Comparison of ENCODE assay signal across 20 mouse cellular contexts in genomic region chr19:11414084-11414483, GRCm38 (mm10). TPM values are rescaled to one million over a fixed set of nuclear protein-coding genes. Genes with fewer than 3 reads are reported as not detected.
"Had no signal": no experiment of that assay in that cellular context is flagged by ENCODE, and none has a peak within 500 bp of the region (broad histone marks: within the 10 kb centered on the region; RNA-seq: fewer than 3 reads in every experiment).

No protein-coding gene starts in this region.

- ATAC-seq: lung, postnatal 0 days had no signal

- DNase-seq: kidney, adult 11 months; kidney, adult 9 months; kidney, postnatal 36 days; left cerebral cortex, postnatal 4 days; lung, adult 2 months; lung, postnatal 36 days; midbrain, embryonic 14.5 days; thymus, postnatal 36 days had no signal

- H3K4me3 ChIP-seq: layer of hippocampus, adult 2 months; limb, embryonic 13.5 days; myocyte; neural tube, embryonic 12.5 days; stomach, embryonic 15.5 days had no signal

- H3K4me1 ChIP-seq: limb, embryonic 13.5 days; neural tube, embryonic 12.5 days; stomach, embryonic 15.5 days had no signal

- H3K27ac ChIP-seq: kidney, postnatal 0 days; layer of hippocampus, adult 2 months; limb, embryonic 13.5 days; liver, embryonic 14.5 days; neural tube, embryonic 12.5 days; stomach, embryonic 15.5 days had no signal

RNA-seq across cellular contexts. Expression of gene Ms4a4c, which starts 9.5 kb away (rescaled TPM):
- total RNA-seq: layer of hippocampus, adult 2 months; layer of hippocampus, postnatal 10 days; left cerebral cortex, postnatal 10 days; left cerebral cortex, postnatal 4 days had no signal
- polyA plus RNA-seq: myocyte; testis, adult 2 months had no signal

RNA-seq across cellular contexts. Expression of gene Ms4a4b, which starts 29.3 kb away (rescaled TPM):
- total RNA-seq: layer of hippocampus, adult 2 months; layer of hippocampus, postnatal 10 days; left cerebral cortex, postnatal 10 days; left cerebral cortex, postnatal 4 days had no signal
- polyA plus RNA-seq: limb, embryonic 13.5 days; midbrain, embryonic 14.5 days; myocyte; neural tube, embryonic 12.5 days had no signal

RNA-seq across cellular contexts. Expression of gene Ms4a4a, which starts 38.8 kb away (rescaled TPM):
- polyA plus RNA-seq: liver, adult 2 months; myocyte had no signal

RNA-seq across cellular contexts. Expression of gene Ms4a6c, which starts 55.1 kb away (rescaled TPM):
- polyA plus RNA-seq: myocyte had no signal
